Mouse (Mus musculus): ENCODE measurements around the gene Tmprss3.

DNA sequence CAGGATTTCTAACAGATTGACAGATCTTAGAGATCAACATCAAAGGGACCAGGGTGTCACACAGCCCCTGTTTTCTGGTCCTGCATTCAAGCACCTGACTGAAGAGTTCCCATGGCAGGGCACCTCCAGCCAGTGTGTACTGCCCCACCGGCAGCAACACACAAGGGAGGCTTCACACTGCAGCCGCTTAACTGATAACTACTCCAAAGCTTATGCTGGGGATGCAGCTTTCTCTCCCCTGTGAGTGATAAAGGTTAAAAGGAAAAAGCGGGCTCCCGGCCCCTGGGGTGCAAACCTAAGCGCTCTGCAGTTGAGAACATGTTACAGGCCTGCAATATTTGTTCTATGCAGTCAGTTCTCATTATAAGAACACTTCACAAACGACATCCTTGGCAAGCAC lies 33.0 kb upstream of the Tmprss3 start:
- TF ChIP-seq CTCF (IDR thresholded peaks at IDR 0.05; ENCODE audit: low read depth) (no peak), EP300 (IDR thresholded peaks at IDR 0.05; ENCODE audit: low read depth) (no peak)
